Mouse (Mus musculus): Measurements from ENCODE around the gene Slc15a3. TPM values are rescaled to one million over a fixed set of nuclear protein-coding genes. Genes with fewer than 3 reads are reported as not detected.

The Slc15a3 gene
- polyA plus RNA-seq (2015; fragmentation: Nextera tagmentation; extraction: Ambion mirVana), result 0.34 and 0.41 TPM in 2 replicates

GRCm38 (mm10) chr19:10839010-10839892 lies at the start of gene Slc15a3:
Gene Slc15a3 (plus strand): TSS chr19:10839727.
- Histone ChIP-seq H3K4me1 (no peaks in the 10 kb centered on the region), H3K4me2 (no peak within 1 kb of the TSS), H3K27me3 (peaks cover 4% of the 10 kb centered on the region; the same call in 1 of the 2 replicates), H3K9me3 (no peaks in the 10 kb centered on the region), H3K36me3 (no peaks in the 10 kb centered on the region), H3K4me3 (no peak within 1 kb of the TSS), H3K27ac (no peak within 1 kb of the TSS), H3K9ac (no peak within 1 kb of the TSS)
- WGBS, result 66% methylated on average over 15 of the region's 15 CpGs
- no peak for ATAC-seq (ENCODE audit: insufficient number of reproducible peaks, insufficient read depth, low FRiP score, low TSS enrichment, low read depth)

GRCm38 (mm10) chr19:10790323-10790722 lies 49.2 kb upstream of the Slc15a3 start:
- Histone ChIP-seq H3K27me3 (no peaks in the 10 kb centered on the region), H3K36me3 (no peaks in the 10 kb centered on the region), H3K4me2 (no peak overlapping the region), H3K4me3 (no peak overlapping the region), H3K27ac (no peak overlapping the region), H3K9me3 (no peaks in the 10 kb centered on the region), H3K4me1 (peaks cover 2% of the 10 kb centered on the region; the same call in 1 of the 2 replicates), H3K9ac (no peak overlapping the region)
- WGBS, result 68% methylated on average over 9 of the region's 9 CpGs
- ATAC-seq (ENCODE audit: insufficient number of reproducible peaks, insufficient read depth, low FRiP score, low TSS enrichment, low read depth), result no peak

GRCm38 (mm10) chr19:10793044-10793443 lies 46.5 kb upstream of the Slc15a3 start:
- Histone ChIP-seq H3K4me2 (no peak overlapping the region), H3K27ac (no peak overlapping the region), H3K9me3 (no peaks in the 10 kb centered on the region), H3K9ac (no peak overlapping the region), H3K4me3 (no peak overlapping the region), H3K36me3 (no peaks in the 10 kb centered on the region), H3K27me3 (no peaks in the 10 kb centered on the region), H3K4me1 (no peaks in the 10 kb centered on the region)
- no peak for ATAC-seq (ENCODE audit: insufficient number of reproducible peaks, insufficient read depth, low FRiP score, low TSS enrichment, low read depth)
- 49% methylated on average over 3 of the region's 3 CpGs for WGBS

GRCm38 (mm10) chr19:10794916-10795315 lies 44.6 kb upstream of the Slc15a3 start:
- 89% methylated on average over 1 of the region's 1 CpGs for WGBS
- no peaks in the 10 kb centered on the region for H3K27me3 ChIP-seq
- H3K4me1 ChIP-seq, result no peaks in the 10 kb centered on the region
- H3K4me2 ChIP-seq, result no peak overlapping the region
- H3K9me3 ChIP-seq, result no peaks in the 10 kb centered on the region
- no peaks in the 10 kb centered on the region for H3K36me3 ChIP-seq
- H3K9ac ChIP-seq, result no peak overlapping the region
- H3K27ac ChIP-seq, result no peak overlapping the region
- H3K4me3 ChIP-seq, result no peak overlapping the region
- no peak for ATAC-seq (ENCODE audit: insufficient number of reproducible peaks, insufficient read depth, low FRiP score, low TSS enrichment, low read depth)

- no peak overlapping the region for H3K4me2 ChIP-seq
- no peaks in the 10 kb centered on the region for H3K9me3 ChIP-seq
- H3K4me3 ChIP-seq, result no peak overlapping the region
- H3K27ac ChIP-seq, result no peak overlapping the region
- no peaks in the 10 kb centered on the region for H3K27me3 ChIP-seq
- no peak for ATAC-seq (ENCODE audit: insufficient number of reproducible peaks, insufficient read depth, low FRiP score, low TSS enrichment, low read depth)
- 77% methylated on average over 10 of the region's 10 CpGs for WGBS
- no peak overlapping the region for H3K9ac ChIP-seq
- no peaks in the 10 kb centered on the region for H3K36me3 ChIP-seq
- no peaks in the 10 kb centered on the region for H3K4me1 ChIP-seq
Measured at GRCm38 (mm10) chr19:10798576-10798975, 41.0 kb upstream of the Slc15a3 start.

- Histone ChIP-seq H3K4me3 (no peak overlapping the region), H3K9ac (no peak overlapping the region), H3K27ac (no peak overlapping the region), H3K27me3 (no peaks in the 10 kb centered on the region), H3K9me3 (no peaks in the 10 kb centered on the region), H3K36me3 (no peaks in the 10 kb centered on the region), H3K4me1 (no peaks in the 10 kb centered on the region), H3K4me2 (no peak overlapping the region)
- ATAC-seq (ENCODE audit: insufficient number of reproducible peaks, insufficient read depth, low FRiP score, low TSS enrichment, low read depth), result no peak
- 92% methylated on average over 17 of the region's 17 CpGs for WGBS
Measured at GRCm38 (mm10) chr19:10799155-10799554, 40.4 kb upstream of the Slc15a3 start.

- H3K4me3 ChIP-seq, result no peak overlapping the region
- no peak overlapping the region for H3K27ac ChIP-seq
- no peaks in the 10 kb centered on the region for H3K36me3 ChIP-seq
- H3K27me3 ChIP-seq, result no peaks in the 10 kb centered on the region
- no peak for ATAC-seq (ENCODE audit: insufficient number of reproducible peaks, insufficient read depth, low FRiP score, low TSS enrichment, low read depth)
- H3K9ac ChIP-seq, result no peak overlapping the region
- H3K4me1 ChIP-seq, result no peaks in the 10 kb centered on the region
- no peak overlapping the region for H3K4me2 ChIP-seq
- no peaks in the 10 kb centered on the region for H3K9me3 ChIP-seq
- 65% methylated on average over 6 of the region's 6 CpGs for WGBS
Measured at GRCm38 (mm10) chr19:10801070-10801469, 38.5 kb upstream of the Slc15a3 start.

- Histone ChIP-seq H3K27ac (no peak overlapping the region), H3K9ac (no peak overlapping the region), H3K4me2 (no peak overlapping the region), H3K9me3 (no peaks in the 10 kb centered on the region), H3K4me3 (no peak overlapping the region), H3K36me3 (no peaks in the 10 kb centered on the region), H3K27me3 (no peaks in the 10 kb centered on the region), H3K4me1 (no peaks in the 10 kb centered on the region)
- no peak for ATAC-seq (ENCODE audit: insufficient number of reproducible peaks, insufficient read depth, low FRiP score, low TSS enrichment, low read depth)
- WGBS, result 87% methylated on average over 6 of the region's 6 CpGs
Measured at GRCm38 (mm10) chr19:10801906-10802305, 37.6 kb upstream of the Slc15a3 start.

GRCm38 (mm10) chr19:10803751-10804150 lies 35.8 kb upstream of the Slc15a3 start:
- Histone ChIP-seq H3K27me3 (no peaks in the 10 kb centered on the region), H3K4me1 (no peaks in the 10 kb centered on the region), H3K27ac (no peak overlapping the region), H3K9ac (no peak overlapping the region), H3K4me2 (no peak overlapping the region), H3K4me3 (no peak overlapping the region), H3K9me3 (no peaks in the 10 kb centered on the region), H3K36me3 (no peaks in the 10 kb centered on the region)
- 68% methylated on average over 5 of the region's 5 CpGs for WGBS
- no peak for ATAC-seq (ENCODE audit: insufficient number of reproducible peaks, insufficient read depth, low FRiP score, low TSS enrichment, low read depth)

GRCm38 (mm10) chr19:10804850-10805660 lies 34.5 kb upstream of the Slc15a3 start:
- Histone ChIP-seq H3K4me1 (peaks cover 5% of the 10 kb centered on the region; the same call in 1 of the 2 replicates), H3K27ac (no peak overlapping the region), H3K9ac (no peak overlapping the region), H3K9me3 (no peaks in the 10 kb centered on the region), H3K4me2 (no peak overlapping the region), H3K36me3 (no peaks in the 10 kb centered on the region), H3K4me3 (no peak overlapping the region), H3K27me3 (no peaks in the 10 kb centered on the region)
- WGBS, result 67% methylated on average over 2 of the region's 2 CpGs
- no peak for ATAC-seq (ENCODE audit: insufficient number of reproducible peaks, insufficient read depth, low FRiP score, low TSS enrichment, low read depth)

- H3K27ac ChIP-seq, result no peak overlapping the region
- H3K4me2 ChIP-seq, result no peak overlapping the region
- H3K27me3 ChIP-seq, result no peaks in the 10 kb centered on the region
- no peak overlapping the region for H3K4me3 ChIP-seq
- WGBS, result 89% methylated on average over 11 of the region's 11 CpGs
- H3K9ac ChIP-seq, result no peak overlapping the region
- no peak for ATAC-seq (ENCODE audit: insufficient number of reproducible peaks, insufficient read depth, low FRiP score, low TSS enrichment, low read depth)
- no peaks in the 10 kb centered on the region for H3K36me3 ChIP-seq
- H3K4me1 ChIP-seq, result peaks cover 5% of the 10 kb centered on the region; the same call in 1 of the 2 replicates
- no peaks in the 10 kb centered on the region for H3K9me3 ChIP-seq
Measured at GRCm38 (mm10) chr19:10805661-10806285, 33.8 kb upstream of the Slc15a3 start.

Data from embryonic facial prominence, embryonic 13.5 days (tissue).